Mouse (Mus musculus) hindbrain, embryonic 15.5 days (tissue): ENCODE measurements around the gene Cyfip1. TPM values are rescaled to one million over a fixed set of nuclear protein-coding genes. Genes with fewer than 3 reads are reported as not detected.
A peak's percentile ranks its signal among the peaks of the same experiment; 100 is the strongest.

ENCODE experiments used
- ATAC-seq: fragments of 200-750 bp; cut with Nextera tagmentation; 2 replicates; pipeline ENCODE4 v1.8.0; 2017; ENCODE audit warnings: low read depth, moderate number of reproducible peaks, moderate TSS enrichment; ENCODE audit not compliant: low FRiP score
- H3K27ac ChIP-seq: fragments of 300-500 bp; sonication (generic); replicated peaks from 2 replicates; pipeline ENCODE4 v1.5.1; 2015; ENCODE audit warnings: mild to moderate bottlenecking, inconsistent platforms
- H3K27me3 ChIP-seq: fragments of 300-500 bp; sonication (generic); 2 replicates; pipeline ENCODE4 v1.6.1; 2015; ENCODE audit warnings: control low read depth, inconsistent platforms
- H3K36me3 ChIP-seq: fragments of 300-500 bp; sonication (generic); 2 replicates; pipeline ENCODE4 v1.6.1; 2015; ENCODE audit warnings: control low read depth, inconsistent platforms
- H3K4me1 ChIP-seq: fragments of 300-500 bp; sonication (generic); replicated peaks from 2 replicates; pipeline ENCODE4 v1.6.1; 2015; ENCODE audit warnings: control low read depth, inconsistent platforms
- H3K4me2 ChIP-seq: fragments of 300-500 bp; sonication (generic); 2 replicates; pipeline ENCODE4 v1.6.1; 2015; ENCODE audit warnings: moderate library complexity, mild to moderate bottlenecking, inconsistent platforms
- H3K4me3 ChIP-seq: fragments of 300-500 bp; sonication (generic); 2 replicates; pipeline ENCODE4 v1.5.1; 2015; ENCODE audit warnings: mild to moderate bottlenecking, inconsistent platforms
- H3K9ac ChIP-seq: fragments of 300-500 bp; sonication (generic); 2 replicates; pipeline ENCODE4 v1.6.1; 2015; ENCODE audit warnings: inconsistent platforms
- H3K9me3 ChIP-seq: fragments of 300-500 bp; sonication (generic); 2 replicates; pipeline ENCODE4 v1.6.1; 2016; ENCODE audit warnings: control low read depth, inconsistent platforms
- WGBS: fragments of 180-500 bp; shearing (Covaris S2); methylation state at CpG from one replicate; pipeline ENCODE4 v1.1.7; 2015; 5-methylcytosine and 5-hydroxymethylcytosine counted together
- polyA plus RNA-seq: library from polyadenylated mRNA; unstranded; fragments of >200 nt; fragmentation: Nextera tagmentation; extraction: Ambion mirVana; gene quantifications from 2 replicates; pipeline ENCODE4 v1.2.1, GENCODE M21; 2015

Cyfip1 gene
- polyA plus RNA-seq, 1 experiment from 2014 or later: 46.7 TPM

DNA sequence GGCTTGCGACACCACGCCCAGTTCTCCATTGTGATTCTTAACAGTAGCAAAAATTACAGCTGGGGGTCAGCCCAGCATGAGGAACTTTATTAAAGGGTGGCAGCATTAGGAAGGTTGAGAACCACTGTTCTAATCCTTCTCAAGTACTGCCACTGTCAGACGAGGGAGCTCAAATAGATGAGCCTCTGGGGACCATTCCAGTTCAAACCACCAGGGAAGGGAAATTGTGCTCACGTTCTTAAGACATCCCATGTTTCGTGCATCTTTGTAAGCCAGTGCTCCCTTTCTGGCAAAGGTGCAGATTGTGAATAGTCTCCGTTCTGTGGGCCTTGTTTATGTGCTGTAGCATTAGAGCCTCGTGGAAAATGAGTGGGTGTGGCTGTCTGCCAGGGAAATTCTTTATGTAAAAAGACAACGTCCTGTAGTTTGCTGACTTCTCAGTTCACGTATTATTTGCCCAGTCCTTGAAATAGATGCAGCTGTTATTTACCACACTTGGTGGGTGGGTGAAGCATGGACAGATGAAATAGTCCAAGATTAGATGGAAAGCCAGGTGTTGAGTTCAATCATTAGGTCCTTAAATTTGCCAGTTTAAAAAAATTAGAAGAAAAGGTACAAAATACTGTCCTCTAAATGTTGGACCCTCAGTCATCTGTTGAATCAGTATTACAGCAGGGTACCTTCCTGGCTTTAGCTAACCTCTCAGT, 5.2 kb downstream of the Cyfip1 start:
- H3K4me2 ChIP-seq: no peak overlapping the region
- H3K9ac ChIP-seq: no peak overlapping the region
- H3K4me1 ChIP-seq: peaks cover 21% of the 10 kb centered on the region
- no peaks in the 10 kb centered on the region for H3K36me3 ChIP-seq
- H3K9me3 ChIP-seq: no peaks in the 10 kb centered on the region
- no peak for ATAC-seq
- 65% methylated on average over 9 of the region's 9 CpGs for WGBS
- H3K27me3 ChIP-seq: no peaks in the 10 kb centered on the region
- no peak overlapping the region for H3K4me3 ChIP-seq
- no peak overlapping the region for H3K27ac ChIP-seq

DNA sequence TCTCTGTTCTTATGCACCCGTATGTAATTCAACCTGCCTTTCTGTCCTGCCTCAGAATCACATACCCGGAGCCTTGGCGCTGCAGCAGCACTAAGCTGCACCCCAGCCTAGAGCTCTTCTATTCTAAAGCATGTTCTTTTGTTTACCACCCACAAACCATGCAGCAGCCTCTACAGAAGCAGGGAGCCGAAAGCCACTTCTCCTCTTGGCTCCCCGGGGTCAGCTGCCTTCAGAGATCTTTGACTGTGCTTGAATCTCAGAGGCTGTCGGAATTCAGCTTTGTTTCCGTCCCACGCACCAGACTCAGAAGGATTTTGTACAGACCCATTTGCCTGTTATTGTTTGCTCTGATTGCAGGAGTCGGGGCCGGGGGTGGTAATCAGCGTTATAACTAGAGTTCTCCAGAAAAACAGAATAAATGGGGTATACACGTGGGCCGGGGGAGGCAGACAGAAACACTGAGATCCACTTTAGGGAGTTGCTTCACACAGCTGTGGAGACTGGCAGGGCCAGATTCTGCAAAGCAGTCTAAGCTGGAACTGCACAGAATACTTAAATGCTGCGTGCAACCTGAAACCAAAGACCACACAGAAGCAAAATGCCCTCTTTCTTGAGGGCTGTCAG, 8.5 kb downstream of the Cyfip1 start:
- peaks cover 10% of the 10 kb centered on the region for H3K4me1 ChIP-seq
- peak overlapping the region; percentile 55 for H3K27ac ChIP-seq
- H3K4me3 ChIP-seq: no peak overlapping the region
- no peaks in the 10 kb centered on the region for H3K27me3 ChIP-seq
- no peak overlapping the region for H3K9ac ChIP-seq
- H3K9me3 ChIP-seq: no peaks in the 10 kb centered on the region
- peak overlapping the region; percentile 32 for H3K4me2 ChIP-seq
- peak; percentile 46; the same call in 1 of the 2 replicates for ATAC-seq
- 27% methylated on average over 14 of the region's 14 CpGs for WGBS
- H3K36me3 ChIP-seq: no peaks in the 10 kb centered on the region

DNA sequence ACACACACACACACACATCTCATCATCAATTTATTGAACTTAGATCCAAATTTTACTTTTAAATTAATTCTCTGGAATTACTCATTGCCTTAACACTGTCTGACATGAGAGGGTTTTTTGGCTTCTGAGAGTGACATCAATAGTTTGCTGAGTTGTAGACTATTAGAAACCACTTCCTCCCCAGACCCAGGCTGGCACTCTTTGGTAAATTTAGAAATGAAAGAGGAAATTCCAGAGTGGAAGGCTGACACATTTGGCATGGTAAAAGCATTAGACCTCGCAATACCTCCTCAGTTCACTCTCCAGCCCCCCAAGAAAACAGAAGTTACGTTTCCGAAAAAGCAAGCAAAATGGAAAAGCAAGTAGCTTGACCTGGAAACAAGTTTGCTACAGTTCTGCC, 11.2 kb downstream of the Cyfip1 start:
- ATAC-seq: no peak
- 83% methylated on average over 3 of the region's 3 CpGs for WGBS
- H3K4me2 ChIP-seq: no peak overlapping the region

DNA sequence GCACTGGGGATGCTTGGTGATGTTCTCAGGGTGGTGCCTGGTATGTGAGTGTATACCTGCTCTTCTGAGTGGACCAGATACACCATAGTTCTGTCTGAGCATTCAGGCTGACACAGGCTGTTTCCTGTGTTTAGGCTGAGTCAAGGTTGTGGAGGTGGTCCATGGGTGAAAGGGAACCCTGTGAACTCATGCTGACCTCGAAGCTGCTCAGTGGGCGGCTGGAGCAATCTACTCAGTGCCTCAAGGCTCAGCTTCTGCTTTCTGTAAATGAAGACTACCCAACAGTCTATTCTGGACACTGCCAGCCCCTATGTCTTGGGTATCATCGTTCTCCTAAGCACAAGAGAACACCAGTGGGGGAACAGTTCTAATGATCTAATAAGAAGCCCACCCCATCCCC, 14.1 kb downstream of the Cyfip1 start:
- Histone ChIP-seq H3K9me3 (no peaks in the 10 kb centered on the region), H3K4me3 (no peak overlapping the region), H3K27me3 (no peaks in the 10 kb centered on the region), H3K27ac (no peak overlapping the region), H3K9ac (no peak overlapping the region), H3K4me2 (no peak overlapping the region), H3K36me3 (no peaks in the 10 kb centered on the region), H3K4me1 (no peaks in the 10 kb centered on the region)
- 93% methylated on average over 3 of the region's 3 CpGs for WGBS
- ATAC-seq: no peak

More for the DNA sequence above, 11.2 kb downstream of the Cyfip1 start:
- H3K4me1 ChIP-seq: peaks cover 10% of the 10 kb centered on the region
- no peak overlapping the region for H3K9ac ChIP-seq
- H3K27me3 ChIP-seq: no peaks in the 10 kb centered on the region
- H3K4me3 ChIP-seq: no peak overlapping the region
- no peaks in the 10 kb centered on the region for H3K36me3 ChIP-seq
- no peaks in the 10 kb centered on the region for H3K9me3 ChIP-seq
- no peak overlapping the region for H3K27ac ChIP-seq

DNA sequence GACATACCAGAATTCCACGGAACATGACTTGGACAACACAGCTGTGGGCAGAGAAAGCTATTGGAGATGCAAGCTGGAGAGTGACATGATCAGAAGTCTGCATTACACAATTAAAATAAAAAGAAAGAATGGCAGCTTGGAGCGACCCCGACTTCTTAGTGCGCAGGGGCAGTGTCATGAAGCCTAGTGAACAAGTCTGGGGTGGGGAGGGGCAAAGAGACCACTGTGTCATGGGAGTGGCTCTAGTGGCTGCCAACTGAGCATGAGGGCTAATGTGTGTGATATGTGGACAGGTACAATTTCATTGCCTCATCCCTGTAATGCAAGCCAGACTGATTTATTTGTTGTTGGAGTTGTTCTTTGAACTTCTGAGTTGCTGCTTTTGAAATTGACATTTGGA, 15.2 kb downstream of the Cyfip1 start:
- no peak overlapping the region for H3K27ac ChIP-seq
- no peak overlapping the region for H3K4me2 ChIP-seq
- no peaks in the 10 kb centered on the region for H3K36me3 ChIP-seq
- H3K27me3 ChIP-seq: no peaks in the 10 kb centered on the region
- no peak overlapping the region for H3K4me3 ChIP-seq
- no peaks in the 10 kb centered on the region for H3K9me3 ChIP-seq
- no peak overlapping the region for H3K9ac ChIP-seq
- no peaks in the 10 kb centered on the region for H3K4me1 ChIP-seq
- WGBS: 93% methylated on average over 4 of the region's 4 CpGs
- ATAC-seq: no peak

DNA sequence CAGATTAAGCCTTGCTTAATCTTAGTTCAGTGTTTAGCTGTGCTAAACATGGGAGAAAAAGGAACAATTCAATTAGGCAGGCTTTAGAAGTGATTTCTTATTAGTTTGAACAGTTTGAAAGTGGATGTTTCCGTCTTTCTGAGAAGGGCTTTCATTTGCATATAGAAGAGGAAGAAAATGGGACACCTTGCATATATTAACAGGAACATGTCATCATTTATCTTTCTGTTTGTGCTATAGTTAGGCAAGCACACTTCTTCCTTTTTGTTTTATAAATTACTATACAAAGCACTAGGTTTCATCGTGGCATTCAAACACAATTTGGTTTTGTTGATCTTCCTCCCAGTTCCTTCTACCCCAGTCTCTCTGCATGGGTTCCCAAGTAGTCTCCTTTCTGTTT, 16.2 kb downstream of the Cyfip1 start:
- WGBS: 66% methylated on average over 2 of the region's 2 CpGs
- Histone ChIP-seq H3K4me3 (no peak overlapping the region), H3K27ac (no peak overlapping the region), H3K9ac (no peak overlapping the region), H3K9me3 (no peaks in the 10 kb centered on the region), H3K36me3 (no peaks in the 10 kb centered on the region), H3K27me3 (no peaks in the 10 kb centered on the region), H3K4me2 (no peak overlapping the region), H3K4me1 (no peaks in the 10 kb centered on the region)
- no peak for ATAC-seq

DNA sequence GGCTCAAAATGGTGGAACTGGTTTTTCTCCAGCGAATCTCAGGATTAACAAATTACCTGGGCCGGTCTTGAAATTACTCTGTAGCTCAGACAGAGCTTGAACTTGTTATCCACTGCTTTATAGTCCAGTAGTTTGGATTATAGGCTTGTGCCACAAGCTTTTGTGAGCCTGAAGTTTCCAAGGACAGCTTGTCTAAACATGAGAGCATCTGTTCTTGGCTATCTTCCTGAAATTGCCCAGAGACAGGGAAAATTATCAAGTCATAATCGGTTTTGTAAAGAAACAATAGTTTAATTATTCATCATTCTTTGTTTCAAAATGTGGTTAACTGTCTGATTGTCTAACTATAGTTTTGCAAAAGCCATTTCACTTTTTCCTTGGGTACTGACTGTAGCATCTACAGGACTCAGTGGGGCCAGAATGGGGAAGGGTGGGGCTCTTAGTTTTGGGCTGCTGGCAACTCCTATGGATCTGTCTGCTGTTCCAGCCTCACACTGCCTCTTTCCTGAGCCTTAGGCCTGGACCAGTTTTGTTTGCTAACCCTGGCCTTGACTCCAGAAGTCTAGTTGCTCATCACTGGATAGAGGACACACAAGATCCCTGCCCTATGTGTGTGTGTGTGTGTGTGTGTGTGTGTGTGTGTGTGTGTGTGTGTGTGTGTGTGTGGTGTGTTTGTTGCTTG, 17.4 kb downstream of the Cyfip1 start:
- Histone ChIP-seq H3K4me1 (no peaks in the 10 kb centered on the region), H3K27me3 (no peaks in the 10 kb centered on the region), H3K9me3 (no peaks in the 10 kb centered on the region), H3K9ac (no peak overlapping the region), H3K36me3 (no peaks in the 10 kb centered on the region), H3K4me3 (no peak overlapping the region), H3K27ac (no peak overlapping the region), H3K4me2 (no peak overlapping the region)
- 84% methylated on average over 3 of the region's 3 CpGs for WGBS
- ATAC-seq: peak; percentile 19; the same call in 1 of the 2 replicates

DNA sequence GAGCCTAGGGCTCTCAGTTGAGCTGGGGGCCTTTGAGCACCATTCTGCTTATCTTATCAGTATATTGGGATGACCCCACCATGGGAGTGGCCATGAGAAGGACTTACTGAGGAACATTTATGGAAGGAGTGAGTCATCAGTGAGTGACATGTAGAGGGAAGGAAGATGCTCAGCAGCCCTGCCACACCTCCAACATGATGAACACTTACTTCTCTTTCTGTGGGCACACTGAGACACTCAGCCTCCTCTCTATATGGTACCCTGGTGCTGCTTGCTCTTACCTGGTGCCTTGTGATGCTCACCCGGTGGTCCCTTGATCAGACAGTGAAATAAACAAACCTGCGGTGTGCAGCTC, 17.9 kb downstream of the Cyfip1 start:
- H3K27ac ChIP-seq: no peak overlapping the region
- H3K4me1 ChIP-seq: no peaks in the 10 kb centered on the region
- H3K27me3 ChIP-seq: no peaks in the 10 kb centered on the region
- WGBS: 82% methylated on average over 2 of the region's 2 CpGs
- no peaks in the 10 kb centered on the region for H3K36me3 ChIP-seq
- ATAC-seq: peak; percentile 36; the same call in 1 of the 2 replicates
- no peak overlapping the region for H3K4me2 ChIP-seq
- no peaks in the 10 kb centered on the region for H3K9me3 ChIP-seq
- H3K4me3 ChIP-seq: no peak overlapping the region
- no peak overlapping the region for H3K9ac ChIP-seq

DNA sequence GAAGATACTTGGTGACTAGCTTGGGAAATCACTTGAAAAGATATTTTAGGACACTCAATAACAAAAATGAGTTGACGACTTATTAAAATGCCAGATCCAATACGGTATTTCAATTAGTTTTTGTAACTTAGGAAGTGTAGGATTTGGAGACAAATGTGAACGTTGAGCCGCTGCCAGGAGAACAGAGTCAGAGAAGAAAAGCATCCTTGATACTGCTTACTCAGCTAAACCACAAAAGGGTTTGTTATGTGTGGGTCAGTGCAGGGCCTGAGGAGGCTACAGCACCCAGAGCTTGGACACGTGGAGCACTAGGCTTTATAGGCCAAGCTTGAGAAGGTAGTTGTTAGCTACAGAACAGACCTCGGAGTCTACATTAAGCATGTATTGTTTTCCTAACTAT, 18.4 kb downstream of the Cyfip1 start:
- Histone ChIP-seq H3K4me1 (no peaks in the 10 kb centered on the region), H3K9me3 (no peaks in the 10 kb centered on the region)
- no peak for ATAC-seq

DNA sequence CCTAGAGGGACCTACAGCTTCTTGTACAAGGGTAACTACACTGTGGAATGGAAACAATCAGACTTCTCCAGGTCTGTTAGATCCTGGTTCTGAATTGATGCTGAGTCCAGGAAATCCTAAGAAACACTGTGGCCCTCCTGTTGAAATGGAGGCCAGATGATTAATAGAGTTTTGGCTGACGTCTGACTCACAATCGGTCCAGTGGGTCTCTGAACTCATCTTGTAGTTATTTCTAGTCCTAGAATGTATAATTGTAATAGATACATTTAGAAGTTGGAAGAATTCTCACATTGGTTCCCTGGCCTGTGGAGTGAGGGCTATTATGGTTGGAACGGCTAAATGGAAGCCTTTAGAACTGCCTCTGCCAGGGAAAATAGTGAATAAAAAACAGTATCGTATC, 19.6 kb downstream of the Cyfip1 start:
- no peak overlapping the region for H3K27ac ChIP-seq
- H3K36me3 ChIP-seq: no peaks in the 10 kb centered on the region
- no peaks in the 10 kb centered on the region for H3K4me1 ChIP-seq
- WGBS: 87% methylated on average over 4 of the region's 4 CpGs
- ATAC-seq: no peak
- no peak overlapping the region for H3K9ac ChIP-seq
- H3K27me3 ChIP-seq: no peaks in the 10 kb centered on the region
- no peaks in the 10 kb centered on the region for H3K9me3 ChIP-seq
- no peak overlapping the region for H3K4me2 ChIP-seq
- no peak overlapping the region for H3K4me3 ChIP-seq

More for the DNA sequence above, 18.4 kb downstream of the Cyfip1 start:
- Histone ChIP-seq H3K4me3 (no peak overlapping the region), H3K9ac (no peak overlapping the region), H3K27me3 (no peaks in the 10 kb centered on the region), H3K27ac (no peak overlapping the region), H3K36me3 (no peaks in the 10 kb centered on the region), H3K4me2 (no peak overlapping the region)
- WGBS: 68% methylated on average over 6 of the region's 6 CpGs

DNA sequence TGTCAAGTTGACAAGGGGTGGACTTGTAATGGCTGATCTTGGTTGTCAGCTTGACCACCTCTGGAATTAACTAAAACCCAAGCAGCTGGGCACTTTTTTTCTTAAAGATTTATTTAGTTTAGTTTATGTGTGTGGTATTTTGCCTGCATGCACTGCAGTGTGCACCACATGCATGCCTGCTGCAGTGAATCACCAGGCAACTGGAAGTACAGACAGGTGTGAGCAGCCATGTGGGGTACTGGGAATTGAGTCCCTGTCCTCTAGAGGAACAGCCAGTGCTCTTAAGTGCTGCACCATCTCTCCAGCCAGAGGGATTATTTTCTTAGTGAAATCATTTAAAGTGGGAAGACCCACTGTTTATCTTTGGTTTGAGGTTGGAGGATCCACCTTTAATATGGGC, 23.5 kb downstream of the Cyfip1 start:
- no peak for ATAC-seq
- Histone ChIP-seq H3K4me3 (no peak overlapping the region), H3K36me3 (no peaks in the 10 kb centered on the region), H3K9ac (no peak overlapping the region), H3K27ac (no peak overlapping the region), H3K4me2 (no peak overlapping the region), H3K27me3 (no peaks in the 10 kb centered on the region), H3K4me1 (no peaks in the 10 kb centered on the region), H3K9me3 (no peaks in the 10 kb centered on the region)

DNA sequence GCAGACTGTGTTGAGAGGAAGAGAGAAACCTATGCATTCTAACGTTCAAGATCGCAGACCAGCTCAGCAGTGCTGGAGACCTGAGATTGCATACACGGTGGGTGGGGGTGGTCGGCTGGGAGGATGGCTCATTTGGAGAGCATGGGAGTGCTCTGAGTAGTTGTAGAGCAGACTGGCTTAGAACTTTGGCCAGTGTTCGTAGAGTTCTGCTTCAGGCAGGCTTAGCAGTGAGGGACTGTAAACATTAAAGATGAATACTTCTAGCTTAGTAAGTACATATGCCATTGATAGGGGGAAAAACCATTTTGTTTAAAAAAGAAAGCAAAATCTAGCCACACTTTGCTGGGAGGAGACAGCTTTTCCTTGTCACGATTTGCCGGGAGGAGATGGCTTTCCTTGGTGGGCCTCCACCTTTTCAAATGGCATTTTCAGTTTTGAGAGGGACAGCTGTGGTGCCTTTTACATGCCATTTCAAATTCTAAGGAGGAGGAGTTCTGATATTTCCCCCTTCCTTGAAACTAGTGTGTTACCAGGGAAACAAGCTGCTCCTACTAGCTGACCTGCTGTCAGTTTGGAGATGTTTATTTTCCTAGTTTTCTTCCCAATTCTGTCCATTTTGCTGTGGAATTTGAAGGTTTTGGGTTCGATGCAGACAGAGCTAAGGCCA, 24.3 kb downstream of the Cyfip1 start:
- no peak overlapping the region for H3K4me3 ChIP-seq
- 82% methylated on average over 8 of the region's 8 CpGs for WGBS
- no peak overlapping the region for H3K9ac ChIP-seq
- no peak overlapping the region for H3K27ac ChIP-seq
- H3K36me3 ChIP-seq: no peaks in the 10 kb centered on the region
- no peaks in the 10 kb centered on the region for H3K9me3 ChIP-seq
- 0 out of 2 replicates have a peak, but pooled peaks cover 4% of the 10 kb centered on the region for H3K4me1 ChIP-seq
- no peaks in the 10 kb centered on the region for H3K27me3 ChIP-seq
- ATAC-seq: no peak
- H3K4me2 ChIP-seq: no peak overlapping the region
